Mouse (Mus musculus): ENCODE measurements around the gene Nrgn.

Nrgn gene

DNA sequence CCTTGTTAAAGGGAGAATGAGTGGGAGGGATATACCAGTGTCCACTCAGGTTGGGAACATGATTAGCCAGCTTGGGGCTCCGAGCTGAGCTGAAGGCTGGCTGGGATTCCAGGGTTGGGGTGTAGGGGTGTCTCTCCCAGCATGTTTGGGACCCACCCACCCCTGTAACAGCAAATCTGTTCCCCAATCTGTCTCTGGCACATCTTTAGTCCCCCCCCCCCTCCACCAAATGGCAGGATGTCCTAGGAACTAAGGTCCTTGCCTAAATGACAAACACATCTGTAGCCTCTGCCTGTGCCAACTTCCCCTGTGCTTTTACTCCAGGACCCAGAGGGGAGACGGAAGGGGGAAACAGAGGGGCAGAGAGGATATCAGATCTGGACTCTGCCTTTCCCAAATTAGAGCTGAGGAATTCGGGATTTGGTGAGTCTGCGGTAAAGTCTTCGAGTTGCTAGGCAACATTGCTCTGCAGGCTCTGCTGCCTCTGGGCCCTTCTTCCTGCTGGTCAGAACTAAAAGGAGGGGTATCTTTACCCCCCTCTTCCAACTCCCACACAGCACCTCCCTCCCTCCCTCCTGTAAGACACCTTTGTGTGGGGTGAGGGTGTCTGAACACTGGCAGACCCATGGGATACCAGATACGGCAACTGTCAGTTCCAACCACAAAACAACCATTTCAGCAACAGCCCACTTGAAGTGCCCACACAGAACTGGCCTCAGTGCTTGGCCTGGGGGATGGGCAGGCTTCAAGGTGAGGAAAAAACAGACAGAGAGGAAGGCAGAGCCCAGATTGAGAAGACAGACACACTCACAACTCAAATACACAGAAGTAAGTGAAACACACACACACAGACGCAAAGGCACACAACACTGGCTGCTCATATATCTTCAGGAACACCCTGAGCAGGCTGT, 2.4 kb upstream of the Nrgn start, which contains the start of gene Siae:
Gene Siae (plus strand): TSS at position 861 of the 911 bp plus-strand sequence.
- DNase-seq (ENCODE audit: low read depth, low spot score), result no peak

DNA sequence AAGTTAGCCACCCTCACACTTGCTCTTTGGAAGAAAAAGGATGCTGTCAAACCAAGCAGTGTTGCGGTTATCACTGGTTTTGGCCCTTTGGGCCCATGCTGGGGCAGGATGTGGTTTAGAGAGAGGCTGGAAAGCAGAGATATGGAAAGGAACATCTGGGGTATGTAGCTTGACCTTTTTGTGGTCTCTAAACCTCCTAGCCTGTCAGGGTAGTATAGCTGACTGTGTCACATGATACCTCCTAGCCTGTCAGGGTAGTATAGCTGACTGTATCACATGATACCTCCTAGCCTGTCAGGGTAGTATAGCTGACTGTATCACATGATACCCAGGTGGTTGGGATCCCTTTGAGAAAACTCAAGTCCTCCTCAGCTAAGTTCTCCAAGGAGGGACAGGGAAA, 1.6 kb upstream of the Nrgn start:
- no peak for DNase-seq (ENCODE audit: low read depth, low spot score)

DNA sequence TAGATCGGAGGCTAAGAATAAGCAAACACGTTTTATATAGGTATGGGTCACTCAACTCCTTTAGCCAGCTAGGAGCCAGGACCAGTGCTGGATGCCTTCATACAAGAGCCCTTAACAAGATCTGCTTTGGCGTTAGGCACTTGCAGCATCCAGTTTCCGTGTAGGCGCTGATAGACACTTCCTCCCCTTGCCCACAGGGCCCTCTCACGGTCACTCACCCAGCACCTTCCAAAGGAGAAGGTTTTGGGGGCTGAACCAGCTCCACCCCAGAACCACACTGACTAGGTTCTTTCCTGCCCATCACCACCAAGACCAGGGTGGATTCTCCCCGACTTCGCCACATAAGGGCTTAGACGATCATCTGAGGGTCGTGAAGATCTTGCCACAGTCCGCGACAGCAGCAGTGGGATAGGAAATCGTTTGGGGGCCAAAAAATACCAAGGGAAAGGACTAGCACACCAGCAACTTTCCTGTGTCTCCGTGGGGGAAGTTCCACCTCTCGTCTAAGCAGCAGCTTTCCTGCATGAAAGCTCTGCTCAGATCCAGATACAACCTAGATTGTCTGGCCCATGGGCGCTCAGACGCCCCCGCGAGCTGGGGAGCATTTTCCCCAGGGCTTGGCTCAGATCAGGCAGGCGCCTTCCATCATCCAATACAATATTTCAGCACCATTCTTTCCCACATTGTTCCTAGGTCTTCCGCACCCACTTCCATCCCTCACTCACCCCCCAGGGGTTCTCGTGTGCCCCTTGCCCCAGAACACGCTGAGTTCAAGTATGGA, 763 bp downstream of the Nrgn start:
- DNase-seq (ENCODE audit: low read depth, low spot score), result no peak

DNA sequence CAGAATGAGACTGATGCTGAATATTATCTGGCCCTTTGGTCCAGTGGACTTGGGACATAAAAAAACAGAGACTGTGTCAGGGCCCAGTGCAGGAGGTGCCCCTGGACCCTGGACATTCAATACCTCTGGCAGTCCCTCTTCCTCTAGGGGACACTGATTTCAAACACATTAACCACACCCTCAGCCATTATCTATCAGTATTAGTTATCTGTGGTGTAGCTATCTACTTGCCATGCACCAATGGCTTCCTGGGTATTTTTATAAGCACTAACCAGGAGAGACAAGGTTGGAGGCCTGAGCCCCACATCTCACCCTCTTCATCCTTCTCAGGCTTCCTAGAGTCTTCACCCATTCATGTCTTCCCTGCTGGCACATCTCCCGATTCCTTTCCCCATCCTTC, 2.3 kb downstream of the Nrgn start:
- no peak for DNase-seq (ENCODE audit: low read depth, low spot score)

DNA sequence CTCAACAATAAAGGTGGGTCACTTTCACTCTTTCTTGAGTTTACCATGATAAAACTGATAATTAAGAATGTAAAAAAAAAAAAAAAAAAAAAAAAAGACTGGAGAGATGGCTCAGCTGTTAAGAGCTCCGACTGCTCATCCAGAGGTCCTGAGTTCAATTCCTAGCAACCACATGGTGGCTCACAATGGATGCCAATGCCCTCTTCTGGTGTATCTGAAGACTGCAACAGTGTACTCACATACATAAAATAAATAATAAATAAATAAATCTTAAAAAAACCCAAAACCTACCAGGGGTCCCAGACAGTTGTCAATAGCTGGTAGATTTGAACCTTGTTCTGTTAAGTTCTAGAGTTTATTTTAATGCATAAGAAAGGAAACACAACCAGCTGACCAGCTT, 5.8 kb downstream of the Nrgn start:
- no peak for DNase-seq (ENCODE audit: low read depth, low spot score)

DNA sequence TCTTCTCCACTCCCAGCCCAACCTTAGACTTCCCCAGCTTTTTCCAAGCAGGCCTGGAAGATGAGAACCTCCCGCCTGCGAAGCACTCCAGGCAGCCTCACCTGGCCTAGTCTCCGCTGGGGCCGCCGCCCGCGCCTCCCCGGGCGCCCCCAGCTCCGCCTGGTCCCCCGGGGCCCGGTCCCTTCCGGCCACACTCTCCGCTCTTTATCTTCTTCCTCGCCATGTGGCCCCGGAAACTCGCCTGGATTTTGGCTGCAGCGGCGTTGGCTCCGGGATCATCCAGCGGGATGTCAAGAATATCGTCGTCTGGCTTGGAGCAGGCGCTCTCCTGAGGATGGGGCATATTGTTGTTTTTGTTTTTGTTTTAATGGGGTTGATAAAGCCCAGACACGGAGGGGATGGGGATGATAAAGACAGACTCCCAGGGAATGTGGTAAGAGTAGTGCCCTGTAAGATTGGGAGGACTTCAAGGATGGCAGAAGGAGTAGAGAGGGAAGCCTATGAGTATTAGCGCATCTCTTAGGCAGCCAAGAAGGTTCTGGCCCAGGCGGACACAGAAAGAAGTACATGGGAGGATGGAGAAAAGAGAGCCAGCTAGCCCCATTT, 6.8 kb downstream of the Nrgn start:
- DNase-seq (ENCODE audit: low read depth, low spot score), result no peak

DNA sequence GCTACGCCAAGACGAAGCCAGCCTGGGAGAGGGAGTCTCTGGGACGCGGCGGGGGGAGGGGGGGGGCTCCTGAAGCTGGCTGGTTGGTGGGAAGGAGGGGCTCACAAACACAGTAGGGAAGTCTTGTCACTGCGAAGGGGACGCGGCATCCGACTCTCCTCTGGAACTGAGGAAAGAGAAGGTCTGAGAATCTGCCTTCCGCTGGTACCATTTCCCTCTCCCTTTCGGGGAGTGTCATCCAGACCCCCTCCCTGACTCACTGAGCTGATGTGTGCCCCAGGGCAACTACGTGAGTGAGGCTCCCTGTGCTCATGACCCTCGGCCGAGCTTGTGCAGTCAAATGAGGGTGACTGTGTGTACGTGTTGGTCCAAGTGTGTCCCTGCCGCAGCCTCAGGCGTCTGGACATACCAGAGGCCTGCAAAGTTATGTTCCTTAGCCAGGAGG, 7.5 kb downstream of the Nrgn start:
- DNase-seq (ENCODE audit: low read depth, low spot score), result no peak

DNA sequence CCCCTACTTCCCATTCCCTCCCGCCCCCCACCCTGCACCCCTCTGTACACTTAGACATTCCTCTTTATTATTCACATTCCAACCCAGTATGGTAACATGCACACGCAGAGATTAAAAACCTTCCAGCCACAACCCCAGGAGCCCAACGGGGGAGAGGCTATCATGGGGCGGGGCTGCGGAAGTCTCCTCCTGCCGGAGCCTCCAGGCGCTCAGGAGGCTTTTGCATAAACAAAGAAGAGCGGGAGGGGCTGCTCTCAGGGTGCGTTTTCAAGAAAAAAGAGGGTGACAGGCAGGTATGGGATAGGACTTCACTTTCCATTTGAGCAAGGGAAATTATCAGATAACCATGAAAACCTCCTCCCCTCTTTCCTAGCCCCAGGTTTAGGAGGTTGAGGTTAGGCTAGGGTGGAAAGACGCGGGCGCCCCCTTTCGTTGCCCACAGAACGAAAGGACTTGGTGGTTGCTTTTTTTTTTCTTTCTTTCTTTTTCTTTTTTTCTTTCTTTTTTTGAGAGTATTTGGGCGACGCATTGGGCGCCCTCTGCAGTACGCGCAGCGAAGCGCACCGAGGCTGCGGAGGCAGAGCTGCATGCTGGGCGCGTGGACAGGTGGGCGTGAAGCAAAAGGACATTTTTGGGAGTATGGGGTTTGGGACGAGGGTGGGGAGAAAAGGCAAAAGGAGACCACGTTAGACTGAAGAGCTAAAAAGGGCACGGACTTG, 8.1 kb downstream of the Nrgn start:
- peak; percentile 72 for DNase-seq (ENCODE audit: low read depth, low spot score)

DNA sequence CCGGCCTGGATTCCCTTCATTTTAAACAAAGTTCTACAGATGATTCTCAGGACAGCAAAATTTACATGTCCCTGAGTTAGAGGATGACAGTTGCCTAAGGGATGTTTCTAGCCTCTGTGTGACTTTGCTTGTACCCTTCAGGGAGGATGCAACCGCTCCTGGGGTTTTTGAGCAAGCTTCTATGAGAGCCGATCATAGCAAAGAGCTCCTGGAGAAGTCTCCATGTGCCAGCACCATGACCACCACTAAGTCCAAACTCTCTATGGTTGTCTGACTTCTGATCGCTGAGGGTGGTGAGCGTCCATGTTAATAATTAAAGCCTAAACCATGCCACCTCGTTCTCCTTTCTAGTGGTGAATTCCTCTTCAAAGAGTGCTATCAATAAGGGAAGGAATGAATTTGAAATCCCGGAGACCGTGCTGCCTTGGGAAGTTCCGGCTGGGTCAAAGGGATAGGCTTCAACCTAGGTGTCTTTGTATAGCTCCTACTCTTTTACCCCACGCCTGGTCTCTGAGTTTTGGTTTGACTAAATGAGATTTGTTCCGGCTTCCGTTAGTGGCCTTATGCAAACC, 8.7 kb downstream of the Nrgn start:
- no peak for DNase-seq (ENCODE audit: low read depth, low spot score)

DNA sequence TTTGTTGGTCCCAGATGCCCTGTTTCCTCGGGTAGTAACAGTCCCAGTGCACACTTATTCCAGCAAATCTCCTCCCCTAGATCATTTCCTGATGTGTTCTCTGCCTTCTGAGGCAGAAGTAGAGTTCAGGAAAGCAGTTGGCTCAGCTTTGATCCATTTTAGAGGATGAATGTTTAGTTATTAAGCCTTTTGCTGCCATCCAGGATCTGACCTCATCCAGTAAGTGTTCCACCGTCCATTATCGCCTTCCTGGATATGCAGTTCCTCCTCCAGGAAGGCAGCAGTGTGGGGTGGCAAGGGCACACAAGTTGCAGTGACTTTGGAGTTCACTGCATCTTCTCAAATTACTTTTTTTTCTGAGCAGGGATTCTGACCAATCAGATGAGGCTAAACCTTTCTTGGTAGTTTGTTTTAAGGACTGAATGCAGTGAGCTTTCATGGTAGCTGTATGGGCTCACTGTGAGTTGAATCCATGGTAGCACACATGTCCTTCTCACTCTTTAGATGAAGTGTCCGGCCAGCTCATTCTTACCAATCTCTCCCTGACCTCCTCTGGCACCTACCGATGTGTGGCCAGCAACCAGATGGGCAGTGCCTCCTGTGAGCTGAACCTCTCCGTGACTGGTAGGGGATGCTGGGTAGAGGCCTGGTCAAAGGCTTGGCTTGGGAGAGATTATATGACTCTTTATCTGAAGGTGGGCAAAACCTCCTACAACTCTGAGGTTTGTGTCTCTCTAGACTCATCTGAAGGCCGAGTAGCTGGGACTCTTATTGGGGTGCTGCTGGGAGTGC, 10.7 kb downstream of the Nrgn start:
- DNase-seq (ENCODE audit: low read depth, low spot score), result no peak

DNA sequence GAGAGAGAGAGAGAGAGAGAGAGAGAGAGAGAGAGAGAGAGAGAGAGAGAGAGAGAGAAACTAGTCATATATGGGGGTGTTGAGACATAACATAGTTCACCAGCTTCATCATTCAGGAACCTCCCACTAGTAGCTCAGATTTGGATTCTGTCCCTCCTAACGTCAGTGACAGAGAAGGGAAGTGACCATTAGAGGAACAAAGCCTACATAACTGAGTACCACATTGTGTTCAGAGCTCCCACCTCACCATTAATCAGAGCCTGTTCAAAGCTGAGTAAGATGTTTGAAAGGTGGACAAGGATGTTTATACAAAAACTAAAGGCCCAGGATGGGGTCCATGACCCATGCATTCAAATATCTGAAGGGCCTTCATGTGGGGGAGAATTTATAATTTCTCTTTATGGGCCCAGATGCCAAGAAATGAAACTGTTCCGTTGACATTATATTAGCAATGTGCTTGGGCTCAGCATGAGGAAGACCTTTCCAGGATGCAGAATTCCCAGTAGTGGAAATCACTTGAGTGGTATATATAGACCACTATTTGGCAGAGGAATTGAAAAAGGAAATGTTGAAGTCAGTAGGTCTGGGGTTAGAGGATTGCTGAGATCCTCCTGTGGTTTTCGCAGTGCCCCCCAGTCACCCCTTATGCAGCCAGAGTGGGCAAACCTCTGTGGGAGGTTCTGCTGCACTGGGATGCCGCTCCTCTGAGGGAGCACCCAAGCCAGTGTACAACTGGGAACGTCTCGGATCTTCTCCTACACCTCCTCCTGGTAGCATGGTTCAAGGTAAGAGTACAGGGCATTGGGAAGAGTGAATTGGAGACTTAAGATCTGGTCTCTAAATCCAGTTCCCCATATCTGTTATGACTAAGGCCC, 11.8 kb downstream of the Nrgn start:
- DNase-seq (ENCODE audit: low read depth, low spot score), result no peak

DNA sequence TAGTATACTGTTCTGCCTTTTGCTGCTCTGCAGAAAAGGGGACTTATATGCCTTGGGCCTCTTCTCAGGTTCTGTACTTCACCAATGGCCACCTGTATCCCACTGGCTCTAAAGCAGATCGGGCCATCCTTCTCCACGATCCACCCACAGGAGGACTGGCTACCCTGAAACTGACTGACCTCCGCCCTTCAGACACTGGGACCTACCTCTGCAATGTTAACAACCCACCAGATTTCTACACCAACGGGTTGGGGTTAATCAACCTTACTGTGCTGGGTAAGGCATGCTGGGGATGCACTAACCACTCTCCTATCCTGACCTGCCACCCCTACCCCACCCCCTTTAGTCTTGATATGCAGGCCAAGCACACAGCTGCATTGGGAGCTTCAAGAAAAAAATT, 12.5 kb downstream of the Nrgn start:
- no peak for DNase-seq (ENCODE audit: low read depth, low spot score)

DNA sequence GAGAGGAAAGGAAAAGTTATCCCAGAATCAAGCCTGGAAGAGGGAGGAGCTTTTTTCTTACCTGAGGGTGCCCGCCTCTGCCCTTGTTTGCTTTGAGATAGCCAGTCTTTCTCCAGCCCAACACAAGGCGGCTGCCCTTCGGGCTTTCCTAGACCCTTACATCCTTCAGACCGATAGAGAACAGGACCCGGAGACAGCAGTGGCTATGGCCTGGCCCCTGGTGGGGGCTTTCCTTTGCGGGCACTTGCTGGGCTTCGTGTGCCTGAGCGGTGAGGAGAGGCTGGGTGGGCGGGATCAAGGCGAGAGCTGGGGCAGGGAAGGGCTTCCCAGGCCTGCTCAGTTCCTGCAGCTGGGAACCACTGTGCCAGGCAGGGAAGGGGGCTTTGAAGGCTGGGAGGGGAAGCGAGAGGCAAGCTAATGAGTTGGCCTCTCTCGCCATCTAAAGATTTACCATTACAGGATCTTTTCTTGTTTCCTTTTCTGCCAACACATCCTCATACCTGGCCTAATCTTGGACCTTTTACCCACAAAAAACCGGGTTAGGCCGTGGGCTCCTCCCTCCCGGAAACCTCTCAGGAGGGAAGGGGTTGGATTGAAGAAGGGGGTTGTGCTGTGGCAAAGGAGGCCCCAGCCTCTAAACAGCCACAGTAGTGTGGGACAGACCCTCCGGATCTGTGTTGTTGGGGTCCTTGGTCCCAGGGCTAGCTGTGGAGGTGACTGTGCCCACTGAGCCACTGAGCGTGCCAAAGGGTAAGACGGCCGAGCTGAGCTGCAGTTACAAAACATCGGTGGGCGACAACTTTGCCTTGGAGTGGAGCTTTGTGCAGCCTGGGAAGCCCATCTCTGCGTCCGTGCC, 13.3 kb downstream of the Nrgn start, which contains the start of gene Vsig2:
Gene Vsig2 (plus strand): TSS at position 86 of the 856 bp plus-strand sequence.
- no peak for DNase-seq (ENCODE audit: low read depth, low spot score)

DNA sequence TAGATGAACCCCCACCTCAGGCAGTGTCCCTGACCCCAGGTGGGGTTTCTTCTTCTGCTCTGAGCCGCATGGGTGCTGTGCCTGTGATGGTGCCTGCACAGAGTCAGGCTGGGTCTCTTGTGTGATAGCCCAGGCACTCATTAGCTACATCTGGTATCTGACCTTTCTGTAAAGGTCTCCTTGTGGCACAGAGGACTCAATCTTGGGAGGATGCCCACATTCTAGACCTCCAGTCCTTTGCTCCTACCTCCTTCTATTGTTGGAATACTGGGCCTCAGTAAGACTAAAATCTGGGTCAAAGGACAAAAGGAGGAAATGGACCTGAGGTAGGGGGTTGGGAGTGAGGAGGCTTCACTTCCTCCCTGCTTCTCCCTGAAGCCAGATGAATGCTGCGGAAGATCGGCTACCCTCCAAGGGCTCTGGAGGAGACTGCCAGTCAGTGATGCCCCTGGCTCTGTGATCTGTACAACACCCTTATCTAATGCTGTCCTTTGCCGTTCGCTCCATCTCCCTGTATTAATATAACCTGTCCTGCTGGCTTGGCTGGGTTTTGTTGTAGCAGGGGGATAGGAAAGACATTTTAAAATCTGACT, 14.9 kb downstream of the Nrgn start:
- no peak for DNase-seq (ENCODE audit: low read depth, low spot score)

DNA sequence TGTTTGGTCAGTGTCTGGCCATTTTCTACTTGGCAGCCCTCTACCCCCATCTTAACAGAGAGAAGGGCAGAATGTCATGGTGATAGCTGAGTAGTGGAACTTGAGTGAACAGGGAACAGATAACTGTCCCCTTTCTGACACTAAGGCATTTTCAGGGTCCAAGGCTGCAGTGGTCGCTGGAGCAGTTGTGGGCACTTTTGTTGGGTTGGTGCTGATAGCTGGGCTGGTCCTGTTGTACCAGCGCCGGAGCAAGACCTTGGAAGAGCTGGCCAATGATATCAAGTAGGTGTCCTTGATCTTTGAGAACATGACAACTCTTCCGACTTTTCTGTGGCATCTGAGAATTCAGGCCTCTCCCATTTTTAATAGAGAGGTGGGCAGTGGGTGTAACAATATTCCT, 15.9 kb downstream of the Nrgn start:
- DNase-seq (ENCODE audit: low read depth, low spot score), result no peak

DNA sequence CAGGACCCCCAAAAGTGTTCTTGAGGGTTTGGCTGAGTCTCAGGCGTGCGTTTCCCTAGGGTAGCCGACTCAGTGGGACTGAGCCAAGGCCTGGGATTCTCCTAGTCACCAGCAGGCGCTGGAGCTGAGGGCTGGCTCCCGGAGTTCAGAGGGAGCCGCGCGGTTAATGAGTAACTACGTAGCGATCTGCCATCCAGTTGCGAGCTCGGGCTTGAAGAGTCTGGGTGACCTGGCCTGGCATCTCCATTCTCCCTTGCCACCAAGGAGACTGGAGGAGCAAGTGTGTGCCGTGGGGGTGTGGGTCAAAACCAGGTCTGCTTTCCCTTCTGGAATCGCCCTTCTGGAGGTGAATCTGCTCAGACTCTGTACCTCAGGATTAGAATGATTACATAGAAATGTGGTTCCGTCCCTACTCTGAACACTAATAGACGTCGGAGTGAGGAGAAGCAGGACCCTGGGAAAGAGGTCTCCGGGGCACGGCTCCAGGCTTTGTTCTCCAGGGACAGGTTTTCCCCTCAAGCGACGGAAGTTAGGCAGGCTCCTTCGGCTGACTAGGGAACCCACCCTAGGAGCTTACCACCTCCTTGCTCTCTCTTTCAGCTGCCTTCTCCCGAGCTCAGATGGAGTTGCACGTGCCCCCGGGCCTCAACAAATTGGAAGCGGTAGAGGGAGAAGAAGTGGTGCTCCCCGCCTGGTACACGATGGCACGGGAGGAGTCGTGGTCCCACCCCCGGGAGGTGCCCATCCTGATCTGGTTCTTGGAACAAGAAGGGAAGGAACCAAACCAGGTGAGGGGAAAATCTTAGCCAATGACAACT, 21.6 kb downstream of the Nrgn start:
- DNase-seq (ENCODE audit: low read depth, low spot score), result no peak
